Mouse (Mus musculus) megakaryocyte-erythroid progenitor cell, adult 5-6 weeks (primary cell): ENCODE measurements around the gene Sergef. TPM values are rescaled to one million over a fixed set of nuclear protein-coding genes. Genes with fewer than 3 reads are reported as not detected.

Experiments
- ATAC-seq: replicated peaks from 2 replicates; pipeline ENCODE4 v1.8.0; 2016; ENCODE audit warnings: mild to moderate bottlenecking, inconsistent platforms; ENCODE audit not compliant: severe bottlenecking, poor library complexity, low FRiP score, low TSS enrichment
- total RNA-seq, 2 experiments: library from RNA; stranded (forward) in 1 of 2; stranded (reverse) in 1 of 2; fragments of 200-1000, 215-1000 nt in 1 of 2; fragments of >200 nt in 1 of 2; fragmentation: Nextera tagmentation in 1 of 2; gene quantifications; 2 replicates each; pipeline ENCODE4 v1.2.3; 2014 to 2017

Gene Sergef
- total RNA-seq, 2 experiments from 2014 or later, result 8.6 to 9.0 TPM

GRCm38 (mm10) chr7:46473141-46473540 is 166.5 kb downstream of the Sergef start:
- no peak for ATAC-seq

- ATAC-seq, result 0 out of 2 replicates have a peak, but pooled peaks have one; percentile 30
Measured at GRCm38 (mm10) chr7:46471054-46471737, 168.4 kb downstream of the Sergef start.

- no peak for ATAC-seq
Measured at GRCm38 (mm10) chr7:46469542-46469941, 170.1 kb downstream of the Sergef start.

GRCm38 (mm10) chr7:46466422-46466981 is 173.1 kb downstream of the Sergef start:
- no peak for ATAC-seq

- ATAC-seq, result no peak
Measured at GRCm38 (mm10) chr7:46463136-46463535, 176.5 kb downstream of the Sergef start.

GRCm38 (mm10) chr7:46462287-46462686 is 177.3 kb downstream of the Sergef start:
- ATAC-seq, result no peak

GRCm38 (mm10) chr7:46459605-46460245 is 179.9 kb downstream of the Sergef start:
- no peak for ATAC-seq

- ATAC-seq, result no peak
Measured at GRCm38 (mm10) chr7:46459200-46459599, 180.4 kb downstream of the Sergef start.

GRCm38 (mm10) chr7:46457889-46458288 is 181.7 kb downstream of the Sergef start:
- no peak for ATAC-seq

- ATAC-seq, result no peak
Measured at GRCm38 (mm10) chr7:46453930-46454679, 185.5 kb downstream of the Sergef start.

GRCm38 (mm10) chr7:46448922-46449645 is 190.5 kb downstream of the Sergef start:
- ATAC-seq, result no peak

GRCm38 (mm10) chr7:46447473-46448165 is 192.0 kb downstream of the Sergef start:
- ATAC-seq, result no peak

- peak; percentile 52; the same call in 1 of the 2 replicates for ATAC-seq
Measured at GRCm38 (mm10) chr7:46445896-46446295, 193.7 kb downstream of the Sergef start.

GRCm38 (mm10) chr7:46443163-46443562 is 196.4 kb downstream of the Sergef start:
- ATAC-seq, result no peak

GRCm38 (mm10) chr7:46438537-46439141 is 201.0 kb downstream of the Sergef start:
- ATAC-seq, result no peak

- no peak for ATAC-seq
Measured at GRCm38 (mm10) chr7:46435833-46436232, 203.8 kb downstream of the Sergef start.

- ATAC-seq, result no peak
Measured at GRCm38 (mm10) chr7:46433874-46434273, 205.7 kb downstream of the Sergef start.

- no peak for ATAC-seq
Measured at GRCm38 (mm10) chr7:46425012-46425411, 214.6 kb downstream of the Sergef start.
